Mouse (Mus musculus) kidney, embryonic 15.5 days (tissue): ENCODE results near the gene Ube4a. TPM values are rescaled to one million over a fixed set of nuclear protein-coding genes. Genes with fewer than 3 reads are reported as not detected.
"Not testable (repeated sequence)": the region's sequence is repeated elsewhere in the genome, so short reads cannot be mapped to it uniquely, and the experiment has no call there.

Experiments used
- ATAC-seq: fragments of 200-750 bp; cut with Nextera tagmentation; replicated peaks from 2 replicates; pipeline ENCODE4 v1.8.0; 2017; ENCODE audit warnings: moderate TSS enrichment; ENCODE audit not compliant: low FRiP score
- H3K27ac ChIP-seq: fragments of 300-500 bp; sonication (generic); 2 replicates; pipeline ENCODE4 v1.5.1; 2015; ENCODE audit warnings: mild to moderate bottlenecking, inconsistent platforms
- H3K27me3 ChIP-seq: fragments of 300-500 bp; sonication (generic); 2 replicates; pipeline ENCODE4 v1.6.1; 2015; ENCODE audit warnings: inconsistent platforms
- H3K36me3 ChIP-seq: fragments of 300-500 bp; sonication (generic); 2 replicates; pipeline ENCODE4 v1.6.1; 2015; ENCODE audit warnings: inconsistent platforms
- H3K4me1 ChIP-seq: fragments of 300-500 bp; sonication (generic); 2 replicates; pipeline ENCODE4 v1.6.1; 2015; ENCODE audit warnings: inconsistent platforms
- H3K4me2 ChIP-seq: fragments of 300-500 bp; sonication (generic); 2 replicates; pipeline ENCODE4 v1.6.1; 2015; ENCODE audit warnings: moderate library complexity, mild to moderate bottlenecking, inconsistent platforms
- H3K4me3 ChIP-seq: fragments of 300-500 bp; sonication (generic); replicated peaks from 2 replicates; pipeline ENCODE4 v1.5.1; 2015; ENCODE audit warnings: mild to moderate bottlenecking, inconsistent platforms
- H3K9ac ChIP-seq: fragments of 300-500 bp; sonication (generic); 2 replicates; pipeline ENCODE4 v1.6.1; 2015; ENCODE audit warnings: mild to moderate bottlenecking, inconsistent platforms
- H3K9me3 ChIP-seq: fragments of 300-500 bp; sonication (generic); replicated peaks from 2 replicates; pipeline ENCODE4 v1.6.1; 2016; ENCODE audit warnings: inconsistent platforms
- WGBS: fragments of 180-500 bp; shearing (Covaris S2); methylation state at CpG from one replicate; pipeline ENCODE4 v1.1.7; 2015; ENCODE audit warnings: mixed read lengths; 5-methylcytosine and 5-hydroxymethylcytosine counted together
- polyA plus RNA-seq: library from polyadenylated mRNA; unstranded; fragments of >200 nt; fragmentation: Nextera tagmentation; extraction: Ambion mirVana; gene quantifications from 2 replicates; pipeline ENCODE4 v1.2.1, GENCODE M21; 2015

Ube4a gene
- polyA plus RNA-seq, 1 experiment from 2014 or later, result 23.7 TPM

DNA sequence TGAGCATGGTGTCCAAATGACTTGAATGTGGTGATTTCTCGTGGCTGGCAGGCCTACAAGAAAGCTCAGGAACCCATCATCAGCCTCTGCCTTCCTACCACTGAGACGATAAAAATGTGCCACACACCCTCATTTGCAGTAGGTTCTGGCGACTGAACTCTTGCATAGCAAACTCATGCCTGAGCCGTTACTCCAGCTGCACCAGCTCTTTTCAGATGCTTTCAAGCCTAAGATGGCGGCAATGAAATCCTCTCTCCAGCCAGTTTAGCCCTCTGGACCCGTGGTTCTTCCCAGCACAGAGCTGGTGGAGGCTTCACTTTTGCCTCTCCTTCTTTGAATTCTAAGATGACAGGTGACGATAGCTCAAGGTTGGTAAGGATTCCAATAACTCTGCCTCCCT lies 14.4 kb upstream of the Ube4a start:
- Histone ChIP-seq H3K27me3 (peaks cover 32% of the 10 kb centered on the region), H3K36me3 (no peaks in the 10 kb centered on the region), H3K9ac (no peak overlapping the region), H3K4me2 (no peak overlapping the region), H3K27ac (no peak overlapping the region), H3K4me1 (no peaks in the 10 kb centered on the region), H3K4me3 (no peak overlapping the region), H3K9me3 (no peaks in the 10 kb centered on the region)
- ATAC-seq, result no peak
- WGBS, result 81% methylated on average over 7 of the region's 7 CpGs

DNA sequence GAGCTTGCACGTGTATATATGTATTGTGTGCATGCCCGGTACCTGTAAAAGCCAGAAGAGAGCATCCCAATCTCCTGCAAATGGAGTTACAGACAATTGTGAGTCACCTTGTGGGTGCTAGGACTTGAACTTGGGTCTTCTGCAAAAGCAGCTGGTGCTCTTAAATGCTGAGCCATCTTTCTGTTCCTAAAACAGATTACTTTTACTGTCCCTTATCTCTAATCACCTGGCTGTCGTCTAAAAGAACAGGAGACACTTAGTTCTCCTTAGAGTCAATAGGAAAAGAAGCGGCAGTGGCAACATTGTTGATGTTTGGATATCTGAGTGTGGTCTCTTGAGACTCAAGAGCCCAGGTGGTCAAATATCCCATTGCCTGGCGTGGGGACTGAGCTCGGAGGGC lies 12.4 kb upstream of the Ube4a start:
- no peaks in the 10 kb centered on the region for H3K4me1 ChIP-seq
- H3K4me2 ChIP-seq, result no peak overlapping the region
- H3K4me3 ChIP-seq, result no peak overlapping the region
- 69% methylated on average over 6 of the region's 6 CpGs for WGBS
- no peak overlapping the region for H3K27ac ChIP-seq
- no peak for ATAC-seq
- H3K9me3 ChIP-seq, result no peaks in the 10 kb centered on the region
- H3K36me3 ChIP-seq, result no peaks in the 10 kb centered on the region
- H3K9ac ChIP-seq, result no peak overlapping the region
- H3K27me3 ChIP-seq, result peaks cover 49% of the 10 kb centered on the region

DNA sequence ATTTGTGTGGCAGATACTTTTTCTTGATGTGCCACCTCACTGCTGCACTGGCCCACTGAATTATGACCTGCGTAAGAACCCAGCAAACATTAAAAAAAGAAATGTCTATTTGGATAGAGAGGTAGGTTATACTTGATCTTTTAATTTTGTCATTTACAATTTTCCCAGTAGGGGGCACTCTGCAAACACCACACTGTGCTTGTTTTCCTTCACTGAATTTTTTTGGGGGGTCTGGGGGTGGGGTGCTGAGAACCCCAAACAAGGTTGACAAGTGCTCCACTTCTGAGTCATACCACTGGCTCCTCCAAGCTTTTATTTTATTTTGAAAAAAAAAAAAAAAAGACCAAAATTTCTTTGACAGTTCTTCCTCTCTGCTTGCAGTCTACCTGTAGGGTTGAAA lies 4.0 kb upstream of the Ube4a start:
- H3K27me3 ChIP-seq, result peaks cover 28% of the 10 kb centered on the region
- no peak overlapping the region for H3K4me2 ChIP-seq
- 58% methylated on average over 1 of the region's 1 CpGs for WGBS
- H3K4me3 ChIP-seq, result no peak overlapping the region
- peaks cover 12% of the 10 kb centered on the region for H3K4me1 ChIP-seq
- ATAC-seq, result no peak
- no peak overlapping the region for H3K9ac ChIP-seq
- no peak overlapping the region for H3K27ac ChIP-seq
- H3K9me3 ChIP-seq, result no peaks in the 10 kb centered on the region
- H3K36me3 ChIP-seq, result no peaks in the 10 kb centered on the region

DNA sequence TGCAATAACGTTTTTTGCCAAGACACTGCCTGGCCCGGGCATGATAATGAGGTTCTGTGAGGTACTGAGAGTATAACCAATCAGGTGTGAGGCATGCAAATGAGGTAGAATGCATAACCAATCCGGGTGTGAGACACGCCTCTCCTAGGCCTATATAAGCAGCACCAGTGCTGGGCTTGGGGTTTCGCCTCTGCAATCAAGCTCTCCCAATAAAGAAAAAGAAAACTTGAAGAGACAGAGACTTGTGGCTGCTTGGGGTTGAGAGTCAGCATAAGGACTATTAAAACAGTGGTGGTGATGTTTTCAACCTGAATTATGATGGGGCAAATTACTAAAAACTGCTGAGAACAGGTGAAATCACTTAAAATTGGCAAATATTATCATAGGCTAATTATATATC lies 2.4 kb upstream of the Ube4a start:
- ATAC-seq, H3K9ac ChIP-seq, H3K36me3 ChIP-seq, H3K4me2 ChIP-seq, H3K4me3 ChIP-seq, H3K9me3 ChIP-seq, H3K27ac ChIP-seq: not testable (repeated sequence)
- H3K4me1 ChIP-seq, result peaks cover 16% of the 10 kb centered on the region
- 88% methylated on average over 5 of the region's 5 CpGs for WGBS
- H3K27me3 ChIP-seq, result peaks cover 11% of the 10 kb centered on the region

DNA sequence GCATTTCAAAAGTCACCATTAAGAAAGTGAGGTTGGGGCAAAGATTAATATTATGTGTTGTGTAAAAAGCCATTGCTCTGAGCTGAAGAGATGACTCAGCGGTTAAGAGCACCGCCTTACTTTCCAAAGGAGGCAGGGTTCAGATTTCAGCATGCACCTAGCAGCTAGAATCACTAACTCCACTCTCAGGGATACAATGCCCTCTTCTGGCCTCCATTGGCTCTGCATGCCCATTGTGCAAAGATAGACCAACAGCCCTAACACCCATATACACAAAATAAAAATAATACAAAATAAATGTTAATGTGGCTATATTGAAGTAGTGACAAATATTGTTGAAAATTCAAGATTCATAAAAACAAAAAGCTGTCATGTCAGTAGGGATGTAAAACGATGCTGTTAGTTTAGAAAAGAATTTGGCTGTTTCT lies 1.4 kb upstream of the Ube4a start:
- Histone ChIP-seq H3K9me3 (no peaks in the 10 kb centered on the region), H3K27me3 (peaks cover 10% of the 10 kb centered on the region), H3K9ac (no peak overlapping the region), H3K27ac (no peak overlapping the region), H3K4me1 (peaks cover 16% of the 10 kb centered on the region), H3K4me2 (no peak overlapping the region), H3K4me3 (no peak overlapping the region), H3K36me3 (peaks cover 14% of the 10 kb centered on the region)
- 23% methylated on average over 3 of the region's 3 CpGs for WGBS
- 0 out of 2 replicates have a peak, but pooled peaks have one; percentile 28 for ATAC-seq

DNA sequence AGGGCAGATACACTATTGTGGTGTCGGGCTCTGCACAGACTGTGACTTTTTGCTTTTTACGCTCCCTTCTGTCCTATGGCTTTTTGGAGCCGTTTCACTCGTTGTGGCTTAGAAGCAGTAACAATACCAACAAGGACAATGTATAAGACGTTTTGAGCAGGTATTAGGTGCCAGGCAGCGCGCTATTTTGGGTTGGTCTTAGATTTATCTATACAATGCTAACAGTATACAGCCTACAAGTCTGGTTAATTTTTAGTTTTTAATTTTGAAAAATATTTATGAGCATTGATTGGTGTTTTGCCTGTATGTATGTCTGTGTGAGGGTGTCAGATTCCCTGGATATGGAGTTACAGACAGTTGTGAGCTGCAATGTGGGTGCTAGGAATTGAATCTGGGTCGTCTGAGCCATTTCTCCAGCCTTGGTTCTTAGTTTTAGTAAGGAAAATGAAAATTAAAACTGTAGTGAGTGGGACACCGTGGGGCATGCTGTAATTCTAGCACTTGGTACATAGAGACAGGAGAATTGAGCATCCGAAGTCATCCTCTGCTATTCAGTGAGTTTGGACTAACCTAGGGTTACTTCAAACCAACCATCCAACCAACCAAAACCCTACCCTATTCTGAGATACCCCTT lies 550 bp upstream of the Ube4a start:
- Histone ChIP-seq H3K27me3 (peaks cover 10% of the 10 kb centered on the region), H3K4me1 (peaks cover 16% of the 10 kb centered on the region), H3K4me3 (peak overlapping the region; percentile 80), H3K9ac (peak overlapping the region; percentile 47; the same call in 1 of the 2 replicates), H3K9me3 (no peaks in the 10 kb centered on the region), H3K36me3 (peaks cover 22% of the 10 kb centered on the region), H3K4me2 (peak overlapping the region; percentile 93), H3K27ac (peak overlapping the region; percentile 63; the same call in 1 of the 2 replicates)
- WGBS, result 12% methylated on average over 10 of the region's 10 CpGs
- no peak; the same call in 1 of the 2 replicates for ATAC-seq

DNA sequence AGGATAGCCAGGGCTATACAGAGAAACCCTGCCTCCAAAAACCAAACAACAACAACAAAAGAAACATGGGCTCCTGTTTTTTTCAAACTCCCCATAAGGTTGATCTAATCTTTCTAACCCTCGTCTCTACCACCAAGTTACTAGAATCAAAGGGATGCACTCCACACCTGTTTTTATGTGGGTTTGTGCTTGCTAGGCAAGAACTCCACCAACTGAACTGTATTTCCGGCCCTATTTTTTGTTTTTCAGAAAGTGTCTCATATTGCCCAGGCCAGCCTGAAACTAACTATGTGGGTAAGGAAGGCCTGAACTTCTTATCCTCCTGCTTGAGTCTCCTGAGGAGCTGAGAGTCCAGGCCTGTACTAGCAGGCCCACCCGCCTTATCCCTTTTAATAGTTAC lies 11.0 kb downstream of the Ube4a start:
- Histone ChIP-seq H3K9ac (no peak overlapping the region), H3K27ac (no peak overlapping the region), H3K4me2 (no peak overlapping the region), H3K4me1 (no peaks in the 10 kb centered on the region), H3K27me3 (no peaks in the 10 kb centered on the region), H3K36me3 (peaks cover 80% of the 10 kb centered on the region), H3K9me3 (no peaks in the 10 kb centered on the region), H3K4me3 (no peak overlapping the region)
- 89% methylated on average over 3 of the region's 3 CpGs for WGBS
- ATAC-seq, result no peak

DNA sequence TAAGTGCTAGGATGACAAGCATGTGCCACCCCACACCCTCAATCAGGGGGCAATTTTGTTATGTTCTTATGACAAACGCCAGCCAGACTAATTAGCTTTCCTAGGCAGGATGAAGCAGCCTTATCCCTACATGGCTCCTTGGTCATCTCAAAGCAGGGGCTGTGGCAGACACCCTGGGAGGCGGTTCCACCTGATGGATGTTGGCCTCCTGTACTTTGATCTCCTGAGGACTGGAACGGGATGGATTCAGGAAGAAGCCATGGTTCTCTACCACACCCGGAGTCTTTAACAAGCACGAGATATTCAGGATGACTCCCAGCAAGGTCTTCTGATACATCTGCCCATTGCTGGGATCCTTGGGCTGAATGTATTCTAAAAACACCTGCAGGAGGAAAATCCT lies 17.6 kb downstream of the Ube4a start:
- Histone ChIP-seq H3K27ac (no peak overlapping the region), H3K27me3 (no peaks in the 10 kb centered on the region), H3K4me1 (no peaks in the 10 kb centered on the region), H3K4me2 (no peak overlapping the region), H3K36me3 (peaks cover 97% of the 10 kb centered on the region), H3K4me3 (no peak overlapping the region), H3K9ac (no peak overlapping the region), H3K9me3 (no peaks in the 10 kb centered on the region)
- ATAC-seq, result no peak
- WGBS, result 89% methylated on average over 5 of the region's 5 CpGs

DNA sequence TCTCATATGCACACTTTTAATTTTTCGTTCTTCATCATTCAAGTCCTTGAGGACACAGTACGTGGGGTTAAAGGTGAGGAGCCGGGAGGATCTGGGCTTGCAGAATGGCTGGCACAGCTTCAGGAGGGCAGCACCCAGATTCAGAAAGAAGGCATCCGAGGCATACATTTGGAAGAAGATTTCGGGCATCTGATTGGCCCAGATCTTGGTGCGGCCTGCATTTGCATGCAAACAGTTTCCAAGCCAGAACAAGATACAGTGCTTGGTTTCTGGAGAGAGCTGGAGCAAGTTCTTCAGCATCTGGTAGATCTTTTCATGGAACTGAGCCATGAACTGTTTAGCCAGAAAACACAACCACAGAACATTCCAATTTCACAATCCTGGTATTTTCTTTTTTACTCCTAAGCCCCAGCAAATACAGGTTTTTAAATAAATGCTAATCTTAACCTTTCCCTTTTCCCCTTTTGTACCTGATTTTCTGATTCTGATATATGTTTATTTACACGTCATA lies 19.2 kb downstream of the Ube4a start:
- no peak for ATAC-seq
- Histone ChIP-seq H3K4me2 (no peak overlapping the region), H3K9me3 (no peaks in the 10 kb centered on the region), H3K27ac (no peak overlapping the region), H3K36me3 (peaks cover 98% of the 10 kb centered on the region), H3K9ac (no peak overlapping the region), H3K4me1 (no peaks in the 10 kb centered on the region), H3K27me3 (no peaks in the 10 kb centered on the region), H3K4me3 (no peak overlapping the region)
- WGBS, result 93% methylated on average over 7 of the region's 7 CpGs

DNA sequence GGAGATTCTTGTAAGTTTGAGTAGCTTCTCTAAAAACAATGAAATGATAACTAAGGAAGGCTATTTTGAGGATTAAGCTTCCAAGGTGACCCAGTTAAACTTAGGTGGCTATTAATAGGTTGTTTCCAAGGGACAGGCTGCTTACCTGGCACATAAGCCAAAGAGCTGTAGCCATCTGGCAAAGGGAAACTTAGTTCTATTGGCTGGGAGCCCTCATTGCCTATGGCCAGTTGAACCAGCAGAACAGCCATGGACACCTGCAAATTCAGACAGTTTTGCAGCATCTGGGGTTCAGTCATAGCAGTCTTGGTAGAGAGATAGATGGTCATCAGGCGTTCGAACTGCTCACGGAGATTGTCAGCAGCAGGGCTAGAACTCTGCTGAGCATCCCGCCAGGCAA lies 23.0 kb downstream of the Ube4a start:
- Histone ChIP-seq H3K9ac (no peak overlapping the region), H3K27me3 (no peaks in the 10 kb centered on the region), H3K4me2 (no peak overlapping the region), H3K36me3 (peaks cover 97% of the 10 kb centered on the region), H3K4me3 (no peak overlapping the region), H3K9me3 (no peaks in the 10 kb centered on the region), H3K4me1 (no peaks in the 10 kb centered on the region), H3K27ac (no peak overlapping the region)
- ATAC-seq, result no peak
- over 99% methylated on average over 4 of the region's 4 CpGs for WGBS

DNA sequence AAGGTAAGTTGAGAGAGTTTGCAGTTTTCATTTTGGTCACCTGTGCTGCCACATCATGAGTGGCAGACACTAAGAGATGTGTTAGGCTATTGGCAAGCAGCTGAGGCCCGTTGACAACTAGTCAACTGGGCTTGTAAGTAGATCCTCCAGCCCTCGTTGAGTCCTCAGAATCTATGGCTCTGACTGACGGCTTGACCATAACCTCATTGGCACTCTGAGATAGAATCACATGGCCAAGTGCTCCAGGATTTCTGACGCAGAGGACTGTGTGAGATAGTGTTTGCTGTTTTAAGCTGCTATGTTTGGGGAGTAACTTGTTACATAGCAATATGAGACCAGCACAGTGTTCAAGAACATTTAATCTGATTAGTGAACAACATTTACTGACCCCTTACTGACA lies 23.6 kb downstream of the Ube4a start:
- Histone ChIP-seq H3K4me1 (no peaks in the 10 kb centered on the region), H3K4me2 (no peak overlapping the region), H3K9ac (no peak overlapping the region), H3K27ac (no peak overlapping the region), H3K4me3 (no peak overlapping the region), H3K27me3 (no peaks in the 10 kb centered on the region), H3K36me3 (peaks cover 97% of the 10 kb centered on the region), H3K9me3 (no peaks in the 10 kb centered on the region)
- WGBS, result 81% methylated on average over 4 of the region's 4 CpGs
- no peak for ATAC-seq

DNA sequence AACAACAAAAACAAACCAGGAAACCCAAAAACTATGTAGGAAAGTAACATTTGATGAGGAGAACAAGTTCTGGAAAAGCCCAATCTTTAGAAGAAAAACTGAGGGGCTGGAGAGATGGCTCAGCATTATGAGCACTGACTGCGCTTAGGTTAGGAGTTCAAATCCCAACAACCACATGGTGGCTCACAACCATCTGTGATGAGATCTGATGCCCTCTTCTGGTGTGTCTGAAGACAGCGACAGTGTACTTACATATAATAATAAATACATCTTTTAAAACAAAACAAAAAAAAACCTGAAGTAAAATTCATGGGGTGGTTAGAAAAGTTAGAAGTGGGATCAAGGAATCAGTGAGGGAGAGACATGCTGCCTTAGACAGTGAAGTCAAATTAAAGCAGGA lies 43.9 kb downstream of the Ube4a start:
- Histone ChIP-seq H3K4me2 (peak overlapping the region; percentile 71), H3K4me1 (peaks cover 16% of the 10 kb centered on the region), H3K4me3 (peak overlapping the region; percentile 99), H3K36me3 (0 out of 2 replicates have a peak, but pooled peaks cover 14% of the 10 kb centered on the region), H3K9ac (peak overlapping the region; percentile 95; the same call in 1 of the 2 replicates), H3K9me3 (no peaks in the 10 kb centered on the region), H3K27me3 (no peaks in the 10 kb centered on the region), H3K27ac (peak overlapping the region; percentile 95)
- no peak for ATAC-seq
- 81% methylated on average over 2 of the region's 2 CpGs for WGBS

DNA sequence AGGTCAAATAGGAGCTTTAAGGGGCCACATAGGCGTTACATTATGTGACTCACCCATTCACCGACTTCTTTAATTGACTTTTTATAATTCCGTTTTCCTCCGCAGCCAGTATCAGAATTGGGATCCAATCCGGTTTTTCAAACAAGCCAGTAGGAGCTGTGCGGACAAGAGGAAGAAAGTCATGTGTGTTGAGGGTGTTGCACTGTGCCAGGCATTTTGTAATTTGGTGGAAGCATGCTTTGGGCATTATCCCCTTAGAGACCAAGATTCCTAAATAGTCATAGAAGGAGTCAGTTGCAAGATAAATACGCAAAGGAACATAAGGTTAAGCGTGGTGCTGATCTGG lies 44.3 kb downstream of the Ube4a start:
- H3K4me2 ChIP-seq, result peak overlapping the region; percentile 71
- H3K27me3 ChIP-seq, result no peaks in the 10 kb centered on the region
- peak overlapping the region; percentile 99 for H3K4me3 ChIP-seq
- 0 out of 2 replicates have a peak, but pooled peaks cover 10% of the 10 kb centered on the region for H3K36me3 ChIP-seq
- peak; percentile 89 for ATAC-seq
- H3K27ac ChIP-seq, result peak overlapping the region; percentile 95
- H3K9ac ChIP-seq, result peak overlapping the region; percentile 95
- no peaks in the 10 kb centered on the region for H3K9me3 ChIP-seq
- WGBS, result 2% methylated on average over 8 of the region's 8 CpGs
- H3K4me1 ChIP-seq, result peaks cover 16% of the 10 kb centered on the region
